Mouse (Mus musculus): ENCODE data around the gene Ttc7. TPM values are rescaled to one million over a fixed set of nuclear protein-coding genes. Genes with fewer than 3 reads are reported as not detected.

Ttc7 gene
- 1 to 10 TPM; 4.9 to 5.4 TPM for total RNA-seq (2021)

- intact Hi-C loops (cut with DNase I), result loop anchor here (1.0 kb wide), 1 partner anchor 17 kb away; the partner anchor contains the start of gene Mcfd2
- DNase-seq, result peak; percentile 98
These were observed at the start of gene Ttc7 for GRCm38 (mm10) chr17:87282706-87283053. Gene Ttc7, plus strand, starts transcription at chr17:87282886.

DNA sequence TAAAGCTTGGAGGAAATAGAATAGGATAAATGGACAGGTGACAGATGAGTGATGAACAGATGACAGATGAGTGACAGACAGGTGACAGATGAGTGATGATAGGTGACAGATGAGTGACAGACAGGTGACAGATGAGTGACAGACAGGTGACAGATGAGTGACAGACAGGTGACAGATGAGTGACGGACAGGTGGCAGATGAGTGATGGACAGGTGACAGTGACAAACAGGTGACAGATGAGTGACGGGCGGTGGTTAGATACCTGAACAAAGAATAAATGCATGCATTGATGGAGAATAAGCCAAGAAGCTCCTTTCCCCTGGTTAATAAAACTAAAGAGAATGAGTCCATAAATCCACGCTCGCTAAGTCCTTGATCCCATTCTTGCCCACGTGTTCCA is 47.7 kb upstream of the Ttc7 start:
- no peak for DNase-seq
- intact Hi-C loops (cut with DNase I), result loop anchor here (5.0 kb wide), 1 partner anchor 88 kb away; no protein-coding TSS in a partner anchor

DNA sequence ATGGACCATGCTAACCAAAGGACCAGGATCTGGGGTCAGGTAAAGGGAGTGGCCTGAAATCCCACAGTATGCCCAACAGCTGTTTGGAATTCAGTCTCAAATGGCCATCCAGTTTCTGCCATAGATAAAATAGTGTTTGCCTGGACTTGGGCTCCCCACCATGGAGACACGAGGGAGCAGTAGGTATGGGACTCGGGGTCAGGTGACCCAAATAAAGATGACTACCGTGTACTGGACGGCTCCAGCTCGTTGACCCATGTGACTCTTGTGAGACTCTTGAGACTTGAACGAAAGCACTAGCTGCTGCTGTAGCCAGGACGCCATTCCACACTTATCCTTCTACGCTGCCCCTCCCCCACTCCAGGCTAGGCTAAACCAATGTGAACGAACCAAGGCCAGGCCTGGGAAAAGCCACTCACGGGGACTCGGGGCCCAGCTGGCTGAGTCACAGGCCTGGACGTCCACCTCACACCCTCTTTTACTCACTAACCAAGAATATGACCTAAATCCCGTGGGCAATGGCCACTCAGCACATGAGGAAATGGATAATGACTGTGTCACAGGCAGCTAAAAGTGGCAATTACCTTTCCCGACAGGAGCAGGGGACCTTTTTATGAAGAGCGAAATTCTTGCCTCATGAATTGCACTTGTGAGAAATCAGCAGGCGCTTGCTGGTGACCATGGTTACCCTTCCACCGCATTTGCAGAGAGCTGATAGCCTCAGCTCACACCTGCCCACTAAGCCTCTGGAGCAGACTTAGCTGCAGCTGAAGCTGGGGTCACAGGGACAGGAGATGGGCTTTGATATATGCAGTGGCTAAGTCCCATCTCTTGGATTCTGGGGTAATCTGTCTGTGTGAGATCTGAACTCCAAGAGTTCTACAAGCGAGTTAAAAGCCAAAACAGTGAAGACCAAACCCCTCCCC is 45.7 kb upstream of the Ttc7 start:
- intact Hi-C loops (cut with DNase I), result loop anchor here (5.0 kb wide), 1 partner anchor 90 kb away; no protein-coding TSS in a partner anchor
- DNase-seq, result peak; percentile 23 to 56

- intact Hi-C loops (cut with DNase I), result loop anchor here (5.0 kb wide), 1 partner anchor 91 kb away; no protein-coding TSS in a partner anchor
- DNase-seq, result no peak
These were observed 44.9 kb upstream of the Ttc7 start for GRCm38 (mm10) chr17:87237826-87238225.

GRCm38 (mm10) chr17:87246103-87246502 is 36.6 kb upstream of the Ttc7 start:
- DNase-seq, result no peak
- intact Hi-C loops (cut with DNase I), result loop anchor here (5.0 to 10.0 kb wide), 3 partner anchors 119 to 761 kb away; partner anchors contain the start of gene Socs5

DNA sequence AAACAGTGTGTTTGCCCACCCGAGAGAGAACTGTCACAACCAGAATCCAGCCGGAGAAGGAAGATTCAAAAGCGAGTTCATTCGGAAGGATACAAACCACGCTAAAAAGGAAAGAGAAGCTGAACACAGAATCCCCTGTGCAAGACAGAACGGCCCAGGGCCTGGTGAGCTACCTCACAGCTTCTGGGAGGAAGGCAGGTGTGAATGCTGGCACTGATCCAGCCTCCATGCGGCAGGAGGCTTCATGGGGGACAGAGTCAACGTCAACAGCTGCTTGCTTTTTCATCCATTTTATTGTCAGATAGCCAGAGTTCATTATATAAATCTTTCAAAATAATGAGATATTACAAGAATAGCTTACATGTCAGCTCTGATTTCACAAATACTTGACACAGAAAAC is 28.3 kb upstream of the Ttc7 start:
- intact Hi-C loops (cut with DNase I), result no loop called here
- no peak for DNase-seq

- intact Hi-C loops (cut with DNase I), result no loop called here
- no peak for DNase-seq
These were observed 27.0 kb upstream of the Ttc7 start for GRCm38 (mm10) chr17:87255672-87256071.

- intact Hi-C loops (cut with DNase I), result loop anchor here (10.0 kb wide), 1 partner anchor 1119 kb away; the partner anchor contains the start of gene Srbd1
These were observed 19.3 kb upstream of the Ttc7 start for GRCm38 (mm10) chr17:87263401-87263800.

GRCm38 (mm10) chr17:87264054-87264830 is 18.4 kb upstream of the Ttc7 start:
- no peak for DNase-seq
- intact Hi-C loops (cut with DNase I), result loop anchor here (10.0 kb wide), 1 partner anchor 1119 kb away; the partner anchor contains the start of gene Srbd1

More at GRCm38 (mm10) chr17:87263401-87263800, 19.3 kb upstream of the Ttc7 start:
- peak in 1 of 2 experiments; percentile 29 for DNase-seq

DNA sequence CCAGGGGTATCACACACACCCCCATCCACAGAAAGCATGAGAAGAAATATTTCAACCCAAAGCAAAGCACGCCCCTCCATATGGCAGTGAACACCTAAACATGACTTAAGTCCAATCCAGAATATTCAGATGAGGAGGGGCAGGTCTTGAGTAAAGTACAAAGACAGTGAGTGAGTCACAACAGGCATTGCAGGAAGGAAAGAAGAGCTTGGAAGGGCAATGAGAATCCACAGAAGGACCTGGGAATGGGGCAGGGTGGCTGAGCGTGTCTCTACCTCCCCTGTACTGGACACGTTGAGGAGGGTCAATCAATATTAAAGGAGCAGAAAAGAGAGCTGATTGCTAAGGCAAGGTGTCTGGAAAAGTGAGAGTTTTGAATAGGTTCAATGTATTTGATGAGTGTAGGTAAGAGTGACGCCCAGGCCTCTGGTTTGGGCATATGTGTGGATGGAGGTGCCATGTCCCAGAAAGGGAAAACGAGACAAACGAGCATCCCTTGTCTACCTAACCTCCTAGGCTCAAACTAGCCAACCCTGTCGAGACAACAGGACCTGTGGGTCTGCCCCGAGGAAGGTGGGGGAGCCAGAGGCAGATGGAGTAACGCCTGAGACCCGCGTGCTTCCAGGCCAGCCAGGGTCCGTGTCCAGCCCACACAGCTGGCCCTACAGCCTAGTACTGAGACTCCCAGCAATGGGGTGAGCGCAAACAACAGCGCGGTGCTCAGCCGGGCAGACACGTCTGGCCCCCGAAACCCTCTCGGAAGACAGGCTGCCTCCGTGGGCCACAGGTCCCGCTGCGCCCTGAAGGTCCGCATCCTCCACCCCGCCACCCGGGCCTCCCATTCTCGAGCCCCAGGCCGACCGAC is 17.5 kb upstream of the Ttc7 start:
- no peak for DNase-seq
- intact Hi-C loops (cut with DNase I), result loop anchor here (1.0 to 10.0 kb wide), 2 partner anchors 17 to 1120 kb away; partner anchors contain the start of genes Srbd1 and Ttc7

GRCm38 (mm10) chr17:87265792-87266186 is 16.9 kb upstream of the Ttc7 start, which contains the start of gene Mcfd2:
Gene Mcfd2, minus strand, starts transcription at chr17:87265935.
- peak; percentile 94 to 96 for DNase-seq
- intact Hi-C loops (cut with DNase I), result loop anchor here (1.0 to 10.0 kb wide), 2 partner anchors 17 to 1121 kb away; partner anchors contain the start of genes Srbd1 and Ttc7

DNA sequence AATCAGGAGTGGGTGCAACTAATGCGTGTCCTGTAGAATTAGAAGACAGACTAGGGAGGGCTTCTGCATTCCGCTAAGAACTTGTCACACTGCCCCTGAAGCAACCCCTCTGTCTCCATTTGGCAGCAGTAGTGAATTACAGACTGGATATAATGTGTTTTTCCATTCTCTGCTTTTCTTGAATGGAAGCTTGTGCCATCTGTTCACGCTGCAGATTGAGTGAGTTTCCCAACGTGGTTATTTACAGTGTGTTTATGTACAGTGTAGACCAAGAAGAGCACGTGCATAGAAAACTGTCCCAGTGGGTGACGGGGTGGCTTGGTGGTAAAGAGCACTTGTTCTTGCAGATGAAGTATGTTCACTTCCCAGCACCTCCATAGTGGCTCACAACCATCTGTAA is 13.2 kb upstream of the Ttc7 start:
- DNase-seq, result no peak
- intact Hi-C loops (cut with DNase I), result loop anchor here (10.0 kb wide), 1 partner anchor 1125 kb away; the partner anchor contains the start of gene Srbd1

DNA sequence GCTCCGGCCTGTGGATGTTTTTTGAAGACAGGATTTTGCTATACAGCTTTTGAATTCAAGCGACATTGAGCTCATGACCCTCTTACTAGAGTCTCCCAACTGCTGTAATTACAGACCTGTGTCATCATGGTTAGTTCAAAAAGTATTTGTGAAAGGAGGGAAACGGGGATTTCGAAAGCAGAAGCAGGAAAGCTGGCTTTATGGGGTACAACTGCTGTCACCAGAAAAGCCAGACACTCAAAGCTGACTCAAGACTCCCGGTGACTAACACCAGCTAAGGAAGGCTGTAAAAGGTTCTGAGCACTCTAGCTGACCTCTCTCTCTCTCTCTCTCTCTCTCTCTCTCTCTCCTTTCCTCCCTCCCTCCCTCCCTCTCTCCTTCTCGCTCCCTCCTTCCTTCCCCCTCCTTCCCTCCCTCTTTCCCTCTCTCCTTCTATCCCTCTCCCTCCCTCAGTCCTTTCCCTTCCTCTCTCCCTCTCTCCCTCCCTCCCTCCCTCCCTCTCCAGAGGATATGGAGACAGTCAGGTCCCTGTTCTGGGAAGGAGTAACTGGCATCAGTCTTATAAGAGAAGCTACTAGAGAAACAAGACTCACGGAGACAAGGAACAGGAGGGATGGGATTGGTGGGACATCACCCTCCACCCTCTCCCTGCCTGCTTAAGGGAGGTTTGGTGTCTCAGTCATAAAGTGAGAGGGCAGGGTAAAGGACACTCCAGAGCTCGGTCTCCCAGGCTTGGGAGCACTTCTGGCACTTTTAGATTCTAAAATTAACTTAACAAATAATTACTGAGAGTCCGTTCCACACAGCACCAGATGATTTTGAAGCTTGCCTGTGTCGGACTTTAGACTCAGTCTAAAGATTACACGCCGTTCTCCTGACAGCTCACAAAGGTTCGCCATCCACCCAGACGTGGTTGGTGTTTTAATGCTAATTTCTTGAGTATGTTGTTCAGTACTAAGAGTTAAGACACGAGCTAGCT is 7.0 kb upstream of the Ttc7 start:
- no peak for DNase-seq
- intact Hi-C loops (cut with DNase I), result no loop called here

GRCm38 (mm10) chr17:87282007-87282705 is 530 bp upstream of the Ttc7 start:
- intact Hi-C loops (cut with DNase I), result loop anchor here (1.0 kb wide), 1 partner anchor 17 kb away; the partner anchor contains the start of gene Mcfd2
- peak; percentile 95 to 96 for DNase-seq

GRCm38 (mm10) chr17:87283055-87283754 is 519 bp downstream of the Ttc7 start:
- intact Hi-C loops (cut with DNase I), result no loop called here
- DNase-seq, result peak; percentile 69 to 70

DNA sequence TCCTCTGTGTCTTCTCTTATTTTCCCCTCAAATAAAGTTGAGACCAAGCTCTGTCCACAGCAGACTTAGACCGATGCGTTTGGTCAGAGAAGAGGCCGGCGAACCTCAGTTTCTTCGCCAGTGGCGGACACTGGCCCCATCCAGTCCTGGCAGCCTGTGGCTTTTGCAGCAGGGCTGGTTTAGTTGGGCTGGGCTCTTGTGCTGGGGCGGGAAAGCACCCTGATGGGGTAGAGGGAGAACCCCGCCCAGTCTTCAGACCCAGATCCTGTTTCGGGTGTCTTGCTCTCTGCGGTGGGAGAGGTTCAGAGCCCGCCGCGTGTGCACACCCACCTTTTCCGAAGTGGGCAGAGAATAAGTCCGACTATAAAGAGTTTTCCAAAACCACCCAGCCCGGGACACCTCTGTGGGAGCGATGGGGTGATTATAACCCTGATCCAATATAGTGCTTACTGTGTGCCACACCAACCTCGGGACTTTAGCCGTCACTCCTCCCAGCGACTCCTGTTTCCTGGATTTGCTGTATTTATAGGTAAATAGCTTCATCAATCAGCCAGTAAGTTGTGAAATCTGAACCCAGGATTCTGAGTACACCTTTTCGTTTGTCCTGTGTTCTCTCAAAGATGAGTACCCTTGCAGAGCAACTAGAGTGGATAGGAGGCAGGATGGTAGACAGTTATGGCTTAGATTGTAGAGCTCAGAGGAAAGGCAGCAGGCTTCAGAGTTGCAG is 1.2 kb downstream of the Ttc7 start:
- peak; percentile 36 to 45 for DNase-seq

More for the DNA sequence above, 1.2 kb downstream of the Ttc7 start:
- intact Hi-C loops (cut with DNase I), result no loop called here

Data from heart, postnatal 10 days (tissue).